Mouse (Mus musculus): ENCODE measurements around the gene Fam198a. TPM values are rescaled to one million over a fixed set of nuclear protein-coding genes. Genes with fewer than 3 reads are reported as not detected.

Gene Fam198a
- polyA plus RNA-seq, 1 experiment, result not detected

- no peak for TF ChIP-seq POLR2A (IDR thresholded peaks at IDR 0.05; ENCODE audit: borderline replicate concordance, low read depth, low read length)
- no peak for TF ChIP-seq CTCF (IDR thresholded peaks at IDR 0.05; ENCODE audit: low read depth, low read length)
- Histone ChIP-seq H3K4me1 (ENCODE audit: control insufficient read depth, insufficient read depth, low read length) (no peaks in the 10 kb centered on the region; the same call in 1 of the 2 replicates), H3K27ac (ENCODE audit: insufficient read depth, low read depth, low read length) (no peak overlapping the region)
These were observed 73.1 kb downstream of the Fam198a start for GRCm38 (mm10) chr9:122023873-122024272.

GRCm38 (mm10) chr9:122024419-122024818 lies 73.6 kb downstream of the Fam198a start:
- no peak for TF ChIP-seq POLR2A (IDR thresholded peaks at IDR 0.05; ENCODE audit: borderline replicate concordance, low read depth, low read length)
- TF ChIP-seq CTCF (IDR thresholded peaks at IDR 0.05; ENCODE audit: low read depth, low read length), result no peak
- Histone ChIP-seq H3K4me1 (ENCODE audit: control insufficient read depth, insufficient read depth, low read length) (no peaks in the 10 kb centered on the region), H3K27ac (ENCODE audit: insufficient read depth, low read depth, low read length) (no peak overlapping the region), H3K4me3 (ENCODE audit: insufficient read depth, low read length) (no peak overlapping the region)

More at GRCm38 (mm10) chr9:122023873-122024272, 73.1 kb downstream of the Fam198a start:
- H3K4me3 ChIP-seq (ENCODE audit: insufficient read depth, low read length), result no peak overlapping the region

- H3K4me3 ChIP-seq (ENCODE audit: insufficient read depth, low read length), result no peak overlapping the region
- H3K27ac ChIP-seq (ENCODE audit: insufficient read depth, low read depth, low read length), result no peak overlapping the region
- no peaks in the 10 kb centered on the region for H3K4me1 ChIP-seq (ENCODE audit: control insufficient read depth, insufficient read depth, low read length)
- TF ChIP-seq CTCF (IDR thresholded peaks at IDR 0.05; ENCODE audit: low read depth, low read length) (no peak), POLR2A (IDR thresholded peaks at IDR 0.05; ENCODE audit: borderline replicate concordance, low read depth, low read length) (no peak)
These were observed 75.2 kb downstream of the Fam198a start for GRCm38 (mm10) chr9:122025855-122026590.

GRCm38 (mm10) chr9:122027081-122027913 lies 76.5 kb downstream of the Fam198a start:
- H3K4me1 ChIP-seq (ENCODE audit: control insufficient read depth, insufficient read depth, low read length), result no peaks in the 10 kb centered on the region
- no peak overlapping the region for H3K27ac ChIP-seq (ENCODE audit: insufficient read depth, low read depth, low read length)
- no peak overlapping the region for H3K4me3 ChIP-seq (ENCODE audit: insufficient read depth, low read length)
- TF ChIP-seq POLR2A (IDR thresholded peaks at IDR 0.05; ENCODE audit: borderline replicate concordance, low read depth, low read length) (no peak), CTCF (IDR thresholded peaks at IDR 0.05; ENCODE audit: low read depth, low read length) (no peak)

- H3K4me3 ChIP-seq (ENCODE audit: insufficient read depth, low read length), result no peak overlapping the region
- no peaks in the 10 kb centered on the region for H3K4me1 ChIP-seq (ENCODE audit: control insufficient read depth, insufficient read depth, low read length)
- no peak overlapping the region for H3K27ac ChIP-seq (ENCODE audit: insufficient read depth, low read depth, low read length)
- TF ChIP-seq POLR2A (IDR thresholded peaks at IDR 0.05; ENCODE audit: borderline replicate concordance, low read depth, low read length), result no peak
- TF ChIP-seq CTCF (IDR thresholded peaks at IDR 0.05; ENCODE audit: low read depth, low read length), result no peak
These were observed 77.3 kb downstream of the Fam198a start for GRCm38 (mm10) chr9:122027914-122028745.

GRCm38 (mm10) chr9:122029765-122030164 lies 79.0 kb downstream of the Fam198a start:
- no peak for TF ChIP-seq CTCF (IDR thresholded peaks at IDR 0.05; ENCODE audit: low read depth, low read length)
- TF ChIP-seq POLR2A (IDR thresholded peaks at IDR 0.05; ENCODE audit: borderline replicate concordance, low read depth, low read length), result no peak
- no peak overlapping the region for H3K4me3 ChIP-seq (ENCODE audit: insufficient read depth, low read length)
- H3K27ac ChIP-seq (ENCODE audit: insufficient read depth, low read depth, low read length), result no peak overlapping the region
- H3K4me1 ChIP-seq (ENCODE audit: control insufficient read depth, insufficient read depth, low read length), result no peaks in the 10 kb centered on the region

Other genes starting within 250 kb of the Fam198a start
- gene Sec22c, start 245.5 kb upstream of the Fam198a start, polyA plus RNA-seq (2012; ENCODE audit: insufficient read depth, insufficient read length, missing spikeins), result 9.3 and 14.2 TPM in 2 replicates
- 27.5 and 34.0 TPM in 2 replicates for gene Ss18l2, start 240.7 kb upstream of the Fam198a start, polyA plus RNA-seq (2012; ENCODE audit: insufficient read depth, insufficient read length, missing spikeins)
- gene Nktr, start 231.8 kb upstream of the Fam198a start, polyA plus RNA-seq (2012; ENCODE audit: insufficient read depth, insufficient read length, missing spikeins), result 109 and 111 TPM in 2 replicates
- gene Zfp651, start 191.7 kb upstream of the Fam198a start, polyA plus RNA-seq (2012; ENCODE audit: insufficient read depth, insufficient read length, missing spikeins), result 0.38 and 0.39 TPM in 2 replicates
- not detected in 2 replicates for gene Klhl40, start 173.4 kb upstream of the Fam198a start, polyA plus RNA-seq (2012; ENCODE audit: insufficient read depth, insufficient read length, missing spikeins)
- gene Hhatl, start 158.5 kb upstream of the Fam198a start, polyA plus RNA-seq (2012; ENCODE audit: insufficient read depth, insufficient read length, missing spikeins), result not detected in 2 replicates
- not detected in 2 replicates for gene Ccdc13, start 111.5 kb upstream of the Fam198a start, polyA plus RNA-seq (2012; ENCODE audit: insufficient read depth, insufficient read length, missing spikeins)
- gene Higd1a, start 92.6 kb upstream of the Fam198a start, polyA plus RNA-seq (2012; ENCODE audit: insufficient read depth, insufficient read length, missing spikeins), result 45.9 and 52.3 TPM in 2 replicates
- gene Ackr2, start 52.6 kb upstream of the Fam198a start, polyA plus RNA-seq (2012; ENCODE audit: insufficient read depth, insufficient read length, missing spikeins), result not detected in 2 replicates
- not detected in 2 replicates for gene Cyp8b1, start 34.7 kb upstream of the Fam198a start, polyA plus RNA-seq (2012; ENCODE audit: insufficient read depth, insufficient read length, missing spikeins)
- gene Pomgnt2, start 46.1 kb downstream of the Fam198a start, polyA plus RNA-seq (2012; ENCODE audit: insufficient read depth, insufficient read length, missing spikeins), result 1.8 and 2.5 TPM in 2 replicates
- 22.6 and 26.1 TPM in 2 replicates for gene Snrk, start 166.3 kb downstream of the Fam198a start, polyA plus RNA-seq (2012; ENCODE audit: insufficient read depth, insufficient read length, missing spikeins)